Mouse (Mus musculus): ENCODE measurements around the gene Slc4a1ap. TPM values are rescaled to one million over a fixed set of nuclear protein-coding genes. Genes with fewer than 3 reads are reported as not detected.
A peak's percentile ranks its signal among the peaks of the same experiment; 100 is the strongest.
"Not testable (repeated sequence)": the region's sequence is repeated elsewhere in the genome, so short reads cannot be mapped to it uniquely, and the experiment has no call there.

Slc4a1ap gene
- polyA plus RNA-seq, 1 experiment from 2014 or later, result 34.4 TPM

DNA sequence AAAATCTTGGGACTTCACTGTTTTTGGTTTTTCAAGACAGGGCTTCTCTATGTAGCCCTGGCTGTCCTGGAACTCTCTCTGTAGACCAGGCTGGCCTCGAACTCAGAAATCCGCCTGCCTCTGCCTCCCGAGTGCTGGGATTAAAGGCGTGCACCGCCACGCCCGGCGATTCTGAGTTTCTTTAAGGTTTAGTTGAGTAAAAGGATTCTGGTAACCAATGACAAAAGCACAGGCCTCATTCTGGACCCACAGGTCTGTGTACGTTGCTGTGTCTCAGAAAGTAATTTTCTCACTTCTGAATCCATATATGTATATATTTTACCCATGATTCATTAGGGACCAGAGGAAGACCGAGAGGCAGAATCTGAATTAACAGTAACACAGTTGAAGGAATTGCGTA lies 912 bp downstream of the Slc4a1ap start, which contains the start of gene Supt7l:
TSS of gene Supt7l (minus strand) at position 101 of the 400 bp plus-strand sequence.
- Histone ChIP-seq H3K27ac (peak within 1 kb of the TSS; percentile 80), H3K36me3 (ENCODE audit: poor library complexity, severe bottlenecking) (peaks cover 44% of the 10 kb centered on the region), H3K4me3 (peak within 1 kb of the TSS; percentile 97), H3K4me1 (peaks cover 32% of the 10 kb centered on the region), H3K4me2 (peak within 1 kb of the TSS; percentile 98), H3K9ac (peak within 1 kb of the TSS; percentile 90)
- not testable (repeated sequence) for H3K9me3 ChIP-seq (replicated peaks); ATAC-seq; H3K27me3 ChIP-seq
- WGBS, result 81% methylated on average over 11 of the region's 11 CpGs

DNA sequence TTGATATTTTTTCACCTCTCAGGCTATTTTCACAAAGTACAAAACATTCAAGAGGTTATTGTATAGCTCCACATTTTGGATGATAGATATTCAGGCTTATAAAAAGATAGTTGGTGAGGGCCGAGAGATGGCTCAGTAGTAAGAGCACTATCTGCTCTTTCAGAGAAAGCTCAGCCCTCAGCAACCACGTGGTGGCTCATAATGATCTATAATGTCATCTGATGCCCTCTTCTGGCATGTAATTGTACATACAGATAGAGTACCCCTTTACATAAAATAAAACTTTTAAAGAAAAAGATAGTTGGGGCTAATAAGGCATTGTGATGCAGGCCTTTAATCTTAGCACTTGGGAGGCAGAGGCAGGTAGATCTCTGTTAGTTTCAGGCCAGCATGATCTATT lies 1.8 kb downstream of the Slc4a1ap start:
- Histone ChIP-seq H3K4me1 (peaks cover 32% of the 10 kb centered on the region), H3K36me3 (ENCODE audit: poor library complexity, severe bottlenecking) (peaks cover 46% of the 10 kb centered on the region), H3K27ac (no peak overlapping the region), H3K4me3 (no peak overlapping the region), H3K9me3 (replicated peaks) (no peaks in the 10 kb centered on the region), H3K9ac (no peak overlapping the region), H3K27me3 (no peaks in the 10 kb centered on the region), H3K4me2 (peak overlapping the region; percentile 98)
- 66% methylated on average over 2 of the region's 2 CpGs for WGBS
- ATAC-seq, result no peak

DNA sequence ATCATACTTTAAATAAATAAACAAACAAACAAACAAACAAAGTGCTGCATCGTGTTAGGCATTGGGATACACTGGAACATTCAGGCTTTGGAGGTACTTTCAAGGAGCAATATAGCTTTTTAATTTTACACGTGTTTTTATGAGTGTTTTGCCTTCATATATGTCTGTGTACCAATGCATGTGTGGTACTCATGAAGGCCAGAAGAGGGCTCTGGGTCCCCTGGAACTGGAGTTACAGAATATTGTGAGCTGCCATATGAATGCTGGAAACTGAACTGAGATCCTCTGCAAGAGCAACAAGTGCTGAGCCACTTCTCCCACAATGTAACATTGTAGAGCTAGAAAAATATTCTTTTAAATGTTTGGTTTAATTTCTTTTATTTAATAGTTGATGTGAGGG lies 8.4 kb downstream of the Slc4a1ap start:
- 91% methylated on average over 2 of the region's 2 CpGs for WGBS
- no peak for ATAC-seq
- H3K4me3 ChIP-seq, result no peak overlapping the region
- H3K36me3 ChIP-seq (ENCODE audit: poor library complexity, severe bottlenecking), result peaks cover 88% of the 10 kb centered on the region
- H3K9me3 ChIP-seq (replicated peaks), result no peaks in the 10 kb centered on the region
- no peak overlapping the region for H3K9ac ChIP-seq
- H3K27me3 ChIP-seq, result no peaks in the 10 kb centered on the region
- no peak overlapping the region for H3K4me2 ChIP-seq
- H3K4me1 ChIP-seq, result no peaks in the 10 kb centered on the region
- H3K27ac ChIP-seq, result no peak overlapping the region

DNA sequence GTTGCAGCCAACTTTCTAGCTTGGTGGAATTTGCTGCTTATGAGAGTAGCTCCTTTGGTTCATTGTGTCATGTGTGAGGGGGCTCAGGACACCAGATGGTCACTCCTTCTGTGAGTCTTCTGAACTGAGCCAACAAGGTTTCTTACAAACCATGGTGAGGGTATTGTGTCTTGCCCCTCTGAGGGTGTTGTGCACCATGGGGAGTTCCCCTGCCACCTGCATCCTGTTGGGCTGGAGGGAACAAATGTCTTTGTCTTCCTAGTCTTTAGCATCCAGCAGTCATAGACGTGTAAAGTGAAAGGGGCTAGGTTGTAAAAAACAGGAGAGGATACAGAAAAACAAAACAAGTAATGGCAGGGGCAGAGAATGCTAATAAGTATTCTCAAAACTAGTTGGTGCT lies 32.6 kb downstream of the Slc4a1ap start:
- Histone ChIP-seq H3K4me1 (no peaks in the 10 kb centered on the region), H3K9me3 (replicated peaks) (no peaks in the 10 kb centered on the region), H3K36me3 (ENCODE audit: poor library complexity, severe bottlenecking) (peaks cover 48% of the 10 kb centered on the region), H3K27me3 (no peaks in the 10 kb centered on the region), H3K4me2 (no peak overlapping the region), H3K9ac (no peak overlapping the region), H3K4me3 (no peak overlapping the region), H3K27ac (no peak overlapping the region)
- WGBS, result 38% methylated on average over 1 of the region's 1 CpGs
- no peak for ATAC-seq

DNA sequence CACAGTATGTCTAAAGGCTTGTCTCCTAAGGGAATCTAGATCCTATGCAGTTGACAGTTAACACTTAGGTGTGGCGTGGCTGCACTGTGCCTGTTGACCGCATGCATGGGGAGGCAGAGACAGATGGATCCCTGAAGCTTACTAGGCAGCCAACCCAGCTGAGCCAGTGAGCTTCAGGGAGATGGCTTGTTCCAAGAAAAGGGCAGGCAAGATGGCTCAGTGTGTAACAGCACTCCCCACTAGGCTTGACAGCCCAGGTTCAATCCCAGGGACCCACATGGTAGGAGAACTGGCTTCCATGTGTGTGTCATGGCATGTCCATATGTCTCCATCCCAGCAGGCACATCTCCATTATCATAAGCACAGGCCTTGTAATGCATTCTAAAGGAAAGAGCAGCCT lies 33.6 kb downstream of the Slc4a1ap start:
- 94% methylated on average over 2 of the region's 2 CpGs for WGBS
- Histone ChIP-seq H3K9ac (no peak overlapping the region), H3K4me2 (no peak overlapping the region), H3K36me3 (ENCODE audit: poor library complexity, severe bottlenecking) (peaks cover 40% of the 10 kb centered on the region), H3K9me3 (replicated peaks) (no peaks in the 10 kb centered on the region), H3K27me3 (no peaks in the 10 kb centered on the region), H3K4me1 (no peaks in the 10 kb centered on the region), H3K27ac (no peak overlapping the region), H3K4me3 (no peak overlapping the region)
- ATAC-seq, result no peak

DNA sequence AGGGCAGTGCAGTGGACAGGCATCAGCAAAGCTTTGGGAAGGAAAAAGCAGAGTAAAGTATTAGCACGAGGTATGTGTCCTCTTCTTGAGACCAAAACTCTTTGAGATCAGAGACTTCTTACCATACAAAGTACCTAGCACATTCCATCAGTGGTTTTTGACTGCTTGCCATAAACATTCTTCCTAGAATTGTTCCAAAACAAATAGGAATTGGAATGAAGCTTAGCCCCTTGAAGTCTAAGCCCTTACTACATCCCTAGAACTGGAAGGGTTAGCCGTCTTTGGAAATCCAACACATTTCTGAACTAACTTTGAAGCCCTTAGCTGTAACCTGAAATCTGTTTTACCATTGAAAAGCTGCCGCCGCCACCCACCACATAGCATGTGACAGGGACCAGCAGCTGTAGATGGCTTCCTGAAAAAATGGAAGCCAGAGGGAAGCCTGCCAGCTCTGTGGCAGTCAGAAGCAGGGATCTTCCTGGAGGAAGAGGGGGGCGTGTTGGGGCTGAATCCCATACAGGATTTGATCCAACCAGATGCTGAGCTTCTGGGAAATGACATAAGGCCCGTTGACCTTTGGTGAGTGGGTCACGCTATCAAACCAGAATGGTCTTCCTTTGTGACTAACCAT lies 35.4 kb downstream of the Slc4a1ap start:
- Histone ChIP-seq H3K36me3 (ENCODE audit: poor library complexity, severe bottlenecking) (peaks cover 27% of the 10 kb centered on the region), H3K4me3 (no peak overlapping the region), H3K4me1 (no peaks in the 10 kb centered on the region), H3K9ac (no peak overlapping the region), H3K4me2 (no peak overlapping the region), H3K9me3 (replicated peaks) (no peaks in the 10 kb centered on the region), H3K27me3 (no peaks in the 10 kb centered on the region), H3K27ac (no peak overlapping the region)
- WGBS, result 88% methylated on average over 7 of the region's 7 CpGs
- no peak for ATAC-seq

DNA sequence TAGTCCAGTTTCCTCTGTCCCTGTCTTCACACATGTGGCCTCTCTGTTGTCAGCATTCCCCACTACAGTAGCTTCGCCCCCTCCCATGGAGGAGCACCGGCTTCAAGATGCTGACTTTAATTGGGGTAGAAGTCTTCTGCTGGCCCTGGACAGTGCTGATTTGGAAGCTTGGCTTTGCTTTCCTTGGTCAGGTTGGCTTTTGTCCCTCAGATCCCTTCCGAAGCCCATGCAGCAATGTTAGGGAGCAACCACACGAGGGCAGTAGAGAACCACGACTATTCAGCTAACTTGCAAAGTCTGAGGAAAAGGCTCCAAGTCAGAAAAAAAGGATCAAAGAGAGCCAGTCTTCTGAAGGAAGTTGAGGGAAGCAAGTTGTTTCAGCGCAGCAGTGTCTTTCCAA lies 36.7 kb downstream of the Slc4a1ap start:
- Histone ChIP-seq H3K9me3 (replicated peaks) (no peaks in the 10 kb centered on the region), H3K27me3 (no peaks in the 10 kb centered on the region), H3K4me3 (no peak overlapping the region), H3K4me1 (no peaks in the 10 kb centered on the region), H3K4me2 (no peak overlapping the region), H3K36me3 (ENCODE audit: poor library complexity, severe bottlenecking) (peaks cover 18% of the 10 kb centered on the region), H3K27ac (no peak overlapping the region), H3K9ac (no peak overlapping the region)
- 13% methylated on average over 6 of the region's 6 CpGs for WGBS
- ATAC-seq, result no peak; the same call in 1 of the 2 replicates

DNA sequence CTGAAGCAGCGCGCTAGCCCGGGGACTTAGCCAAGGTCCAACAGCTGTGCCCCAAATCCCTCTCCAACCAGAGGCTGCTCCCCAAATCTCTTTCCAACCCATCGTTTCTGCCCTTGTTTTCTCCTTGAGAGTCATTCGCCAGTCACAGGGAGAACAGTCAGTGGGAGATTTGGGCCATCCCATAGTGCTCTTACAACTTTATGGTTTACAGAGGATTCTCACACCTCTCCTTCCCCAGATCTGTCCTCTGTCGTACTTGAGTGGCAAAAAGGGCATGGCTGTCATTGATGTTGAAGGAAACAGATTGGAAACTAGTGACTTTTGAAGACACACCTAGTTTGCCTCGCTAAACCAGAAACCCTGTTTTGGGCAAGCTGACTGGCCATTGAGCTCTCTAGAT lies 37.1 kb downstream of the Slc4a1ap start:
- Histone ChIP-seq H3K9me3 (replicated peaks) (no peaks in the 10 kb centered on the region), H3K4me3 (no peak overlapping the region), H3K4me2 (no peak overlapping the region), H3K27ac (no peak overlapping the region), H3K9ac (no peak overlapping the region), H3K36me3 (ENCODE audit: poor library complexity, severe bottlenecking) (peaks cover 18% of the 10 kb centered on the region), H3K4me1 (no peaks in the 10 kb centered on the region), H3K27me3 (no peaks in the 10 kb centered on the region)
- no peak for ATAC-seq
- WGBS, result 54% methylated on average over 7 of the region's 7 CpGs

DNA sequence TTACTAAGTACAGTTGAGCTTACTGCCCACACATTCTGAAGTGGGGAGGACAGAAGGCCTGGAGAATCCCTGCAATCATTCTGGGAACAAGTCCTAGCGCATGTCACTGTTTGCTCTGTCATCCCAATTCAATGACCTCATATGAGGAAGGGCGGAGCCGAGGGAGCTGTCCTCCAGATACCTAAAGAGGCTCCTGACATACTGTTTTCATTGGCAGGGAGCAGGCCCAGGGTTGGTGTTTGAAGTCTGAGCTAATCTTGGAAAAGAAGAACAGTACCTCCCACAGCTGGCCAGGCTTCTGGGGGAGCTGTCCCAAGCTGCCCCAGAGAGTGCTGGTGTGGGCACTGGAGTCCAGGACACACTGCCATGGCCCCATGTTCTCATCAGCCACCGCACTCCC lies 38.2 kb downstream of the Slc4a1ap start:
- H3K4me3 ChIP-seq, result no peak overlapping the region
- H3K9ac ChIP-seq, result no peak overlapping the region
- WGBS, result 86% methylated on average over 4 of the region's 4 CpGs
- H3K9me3 ChIP-seq (replicated peaks), result no peaks in the 10 kb centered on the region
- no peaks in the 10 kb centered on the region for H3K4me1 ChIP-seq
- H3K27ac ChIP-seq, result no peak overlapping the region
- ATAC-seq, result no peak
- no peaks in the 10 kb centered on the region for H3K27me3 ChIP-seq
- peaks cover 18% of the 10 kb centered on the region for H3K36me3 ChIP-seq (ENCODE audit: poor library complexity, severe bottlenecking)
- H3K4me2 ChIP-seq, result no peak overlapping the region

DNA sequence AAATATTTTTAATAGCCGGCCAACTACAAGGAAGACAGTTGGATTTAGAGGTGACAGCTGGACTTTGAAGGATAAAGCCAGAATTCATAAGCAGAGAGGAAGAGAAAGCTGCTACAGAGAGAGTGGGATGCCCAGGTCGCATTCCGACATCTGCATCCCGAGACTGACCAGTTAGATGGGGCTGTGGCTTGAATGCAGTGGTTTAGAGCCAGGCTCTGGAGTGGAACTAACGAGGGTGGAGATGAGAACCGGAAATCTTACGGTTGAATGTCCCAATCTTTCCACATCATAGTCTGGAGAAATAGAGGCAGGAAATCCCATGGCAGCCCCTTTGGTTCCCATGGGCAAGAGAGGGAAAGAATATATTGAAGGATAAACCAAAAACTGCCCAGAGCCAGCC lies 39.2 kb downstream of the Slc4a1ap start:
- Histone ChIP-seq H3K27ac (no peak overlapping the region), H3K4me3 (no peak overlapping the region), H3K4me1 (peaks cover 3% of the 10 kb centered on the region; the same call in 1 of the 2 replicates), H3K4me2 (no peak overlapping the region), H3K27me3 (no peaks in the 10 kb centered on the region), H3K9ac (no peak overlapping the region), H3K36me3 (ENCODE audit: poor library complexity, severe bottlenecking) (peaks cover 13% of the 10 kb centered on the region; the same call in 1 of the 2 replicates), H3K9me3 (replicated peaks) (no peaks in the 10 kb centered on the region)
- no peak for ATAC-seq
- 69% methylated on average over 7 of the region's 7 CpGs for WGBS

DNA sequence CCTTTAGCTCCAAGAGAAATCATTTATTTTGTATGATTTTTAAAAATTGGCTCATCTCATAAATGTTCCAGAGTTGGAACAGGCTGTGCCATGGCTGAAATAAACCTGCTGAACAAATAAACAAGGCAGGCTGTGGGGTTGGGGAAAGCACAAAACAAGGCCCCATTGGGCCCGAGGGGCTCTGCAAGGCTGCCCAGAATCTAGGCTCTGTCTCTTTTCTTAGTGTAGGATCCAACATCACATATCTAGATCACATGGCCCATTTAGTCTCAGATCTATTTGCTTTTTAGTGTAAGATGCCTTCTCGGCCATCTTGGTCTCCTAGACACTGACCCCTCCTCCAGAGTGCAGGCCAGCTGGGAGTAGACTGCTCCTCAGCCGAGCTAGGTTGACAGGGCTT lies 39.7 kb downstream of the Slc4a1ap start:
- no peak for ATAC-seq
- WGBS, result 59% methylated on average over 3 of the region's 3 CpGs
- no peaks in the 10 kb centered on the region for H3K27me3 ChIP-seq

DNA sequence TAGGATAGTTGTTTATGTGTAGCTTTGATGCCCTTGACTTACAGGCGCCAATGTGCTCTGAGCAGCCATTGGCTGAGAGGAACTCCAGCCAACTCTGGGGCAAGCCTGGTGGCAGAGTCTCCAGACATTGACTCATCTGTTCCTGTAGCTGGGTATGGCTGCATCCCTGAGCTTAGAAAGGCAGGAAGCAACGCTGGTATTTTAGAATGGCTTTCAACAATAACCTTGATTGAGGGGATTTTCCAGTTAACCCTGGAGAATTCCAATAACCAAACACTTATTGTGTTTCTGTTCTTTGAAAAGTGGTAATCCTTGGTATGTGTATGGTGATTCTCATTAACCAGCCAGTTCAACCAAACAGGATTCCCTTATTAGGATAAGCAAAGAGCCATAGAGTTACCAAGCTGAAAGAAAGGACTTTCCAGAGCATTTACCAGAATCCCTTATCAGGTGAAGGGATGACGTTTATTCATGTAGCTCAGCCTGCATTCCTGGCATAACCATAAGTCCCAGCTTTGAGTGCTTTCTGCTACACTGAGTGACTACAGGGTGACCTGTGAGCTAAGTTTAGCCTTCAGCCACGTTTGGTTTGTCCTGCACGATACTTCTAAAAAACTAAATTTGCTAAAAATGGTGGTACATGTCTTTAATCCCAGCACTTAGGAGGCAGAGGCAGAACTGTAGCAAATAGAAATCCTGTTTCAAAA lies 41.3 kb downstream of the Slc4a1ap start:
- H3K9me3 ChIP-seq (replicated peaks), result no peaks in the 10 kb centered on the region
- H3K9ac ChIP-seq, result no peak overlapping the region
- no peak overlapping the region for H3K27ac ChIP-seq
- H3K4me3 ChIP-seq, result no peak overlapping the region
- 75% methylated on average over 5 of the region's 5 CpGs for WGBS
- no peaks in the 10 kb centered on the region for H3K36me3 ChIP-seq (ENCODE audit: poor library complexity, severe bottlenecking)
- peaks cover 6% of the 10 kb centered on the region; the same call in 1 of the 2 replicates for H3K4me1 ChIP-seq
- ATAC-seq, result no peak
- no peaks in the 10 kb centered on the region for H3K27me3 ChIP-seq
- no peak overlapping the region for H3K4me2 ChIP-seq

More for the DNA sequence above, 39.7 kb downstream of the Slc4a1ap start:
- H3K27ac ChIP-seq, result no peak overlapping the region
- H3K9ac ChIP-seq, result no peak overlapping the region
- no peaks in the 10 kb centered on the region for H3K9me3 ChIP-seq (replicated peaks)
- no peak overlapping the region for H3K4me3 ChIP-seq
- H3K36me3 ChIP-seq (ENCODE audit: poor library complexity, severe bottlenecking), result peaks cover 13% of the 10 kb centered on the region; the same call in 1 of the 2 replicates
- H3K4me2 ChIP-seq, result no peak overlapping the region
- peaks cover 6% of the 10 kb centered on the region; the same call in 1 of the 2 replicates for H3K4me1 ChIP-seq

All from forebrain, embryonic 13.5 days (tissue).